ENCODE assay signal across 28 mouse cellular contexts in the genomic region with DNA sequence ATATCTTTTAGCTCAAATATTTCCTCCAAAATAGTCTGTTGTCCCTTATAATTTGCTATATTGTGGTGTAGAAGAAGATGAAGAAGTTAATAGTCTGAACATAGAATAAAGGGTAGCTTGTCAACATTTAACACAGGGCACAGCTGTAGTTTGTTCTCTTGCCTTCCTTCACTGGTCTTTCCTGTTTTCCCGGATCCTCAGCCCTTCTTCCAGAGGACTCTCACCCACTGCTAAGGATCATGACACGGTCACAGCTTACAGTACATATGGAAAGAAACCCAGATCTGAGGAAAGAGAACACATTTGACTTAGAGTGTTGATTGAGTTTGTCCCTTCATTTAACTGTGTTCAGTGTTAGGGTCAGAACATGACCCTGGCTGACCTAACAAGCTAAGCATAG. TPM values are rescaled to one million over a fixed set of nuclear protein-coding genes. Genes with fewer than 3 reads are reported as not detected.
DNase-seq lines count a peak whose midpoint lies in the region; ATAC-seq and TF ChIP-seq lines count a peak whose summit lies in the region.
"Had no signal": no experiment of that assay in that cellular context is flagged by ENCODE, and none has a peak within 500 bp of the region (broad histone marks: within the 10 kb centered on the region; RNA-seq: fewer than 3 reads in every experiment).

No protein-coding gene starts in this region.

- no peaks in the 10 kb centered on the region for H3K9me3 ChIP-seq in heart, embryonic 12.5 days (replicated peaks)
- H3K9me3 ChIP-seq in kidney, embryonic 14.5 days (ENCODE audit: control insufficient read depth, low read length): no peaks in the 10 kb centered on the region
- H3K9me3 ChIP-seq in kidney, embryonic 16.5 days (ENCODE audit: low read length): no peaks in the 10 kb centered on the region
- H3K9me3 ChIP-seq in lung, postnatal 0 days (ENCODE audit: low read length): no peaks in the 10 kb centered on the region
- H3K9me3 ChIP-seq: embryonic facial prominence, embryonic 13.5 days; forebrain, embryonic 12.5 days; G1E; heart, embryonic 15.5 days; hindbrain, embryonic 13.5 days had no signal

- 4% methylated on average over 2 of the region's 2 CpGs for WGBS in heart, embryonic 12.5 days
- WGBS in kidney, embryonic 14.5 days: 30% methylated on average over 2 of the region's 2 CpGs
- WGBS in kidney, embryonic 16.5 days: 44% methylated on average over 2 of the region's 2 CpGs
- 11% methylated on average over 2 of the region's 2 CpGs for WGBS in lung, postnatal 0 days

- H3K4me2 ChIP-seq in heart, embryonic 12.5 days: no peak overlapping the region
- H3K4me2 ChIP-seq in kidney, embryonic 14.5 days (replicated peaks; ENCODE audit: low read depth, low read length): no peak overlapping the region
- H3K4me2 ChIP-seq in kidney, embryonic 16.5 days (replicated peaks; ENCODE audit: low read depth, low read length): no peak overlapping the region
- H3K4me2 ChIP-seq in lung, postnatal 0 days (replicated peaks; ENCODE audit: low read depth, low read length): no peak overlapping the region
- H3K4me2 ChIP-seq: embryonic facial prominence, embryonic 13.5 days; forebrain, embryonic 12.5 days; heart, embryonic 15.5 days; hindbrain, embryonic 13.5 days had no signal

- TF ChIP-seq CTCF in lung, postnatal 0 days (IDR thresholded peaks at IDR 0.05): no peak

- H3K27me3 ChIP-seq in heart, embryonic 12.5 days (replicated peaks): no peaks in the 10 kb centered on the region
- H3K27me3 ChIP-seq in kidney, embryonic 14.5 days (ENCODE audit: control insufficient read depth, insufficient read depth, low read length): no peaks in the 10 kb centered on the region
- H3K27me3 ChIP-seq in kidney, embryonic 16.5 days (ENCODE audit: insufficient read depth, low read length): no peaks in the 10 kb centered on the region
- no peaks in the 10 kb centered on the region for H3K27me3 ChIP-seq in lung, postnatal 0 days (replicated peaks; ENCODE audit: insufficient read depth, low read length)
- H3K27me3 ChIP-seq: embryonic facial prominence, embryonic 13.5 days; forebrain, embryonic 12.5 days; heart, embryonic 15.5 days; hindbrain, embryonic 13.5 days had no signal

- no peaks in the 10 kb centered on the region for H3K36me3 ChIP-seq in heart, embryonic 12.5 days
- no peaks in the 10 kb centered on the region for H3K36me3 ChIP-seq in kidney, embryonic 14.5 days (ENCODE audit: control insufficient read depth, insufficient read depth, low read length)
- no peaks in the 10 kb centered on the region for H3K36me3 ChIP-seq in kidney, embryonic 16.5 days (ENCODE audit: insufficient read depth, low read length)
- H3K36me3 ChIP-seq in lung, postnatal 0 days (ENCODE audit: insufficient read depth, low read length): no peaks in the 10 kb centered on the region
- H3K36me3 ChIP-seq: embryonic facial prominence, embryonic 13.5 days; forebrain, embryonic 12.5 days; G1E; heart, embryonic 15.5 days; hindbrain, embryonic 13.5 days had no signal

- peaks cover 13% of the 10 kb centered on the region for H3K4me1 ChIP-seq in heart, embryonic 12.5 days (replicated peaks)
- no peaks in the 10 kb centered on the region for H3K4me1 ChIP-seq in kidney, embryonic 14.5 days (ENCODE audit: control insufficient read depth, insufficient read depth, low read length)
- H3K4me1 ChIP-seq in kidney, embryonic 16.5 days (ENCODE audit: insufficient read depth, low read length): no peaks in the 10 kb centered on the region
- H3K4me1 ChIP-seq in lung, postnatal 0 days (ENCODE audit: insufficient read depth, low read depth, low read length): no peaks in the 10 kb centered on the region
- H3K4me1 ChIP-seq: embryonic facial prominence, embryonic 13.5 days; forebrain, embryonic 12.5 days; hindbrain, embryonic 13.5 days had no signal

- 0 out of 2 replicates have a peak overlapping the region, but pooled peaks have one; percentile 18 for H3K27ac ChIP-seq in heart, embryonic 12.5 days (ENCODE audit: poor library complexity, severe bottlenecking)
- peak overlapping the region; percentile 24; the same call in 1 of the 2 replicates for H3K27ac ChIP-seq in kidney, embryonic 14.5 days (ENCODE audit: low read depth, low read length)
- H3K27ac ChIP-seq in kidney, embryonic 16.5 days (ENCODE audit: low read length): no peak overlapping the region
- H3K27ac ChIP-seq in lung, postnatal 0 days (ENCODE audit: low read length): no peak overlapping the region
- H3K27ac ChIP-seq: embryonic facial prominence, embryonic 13.5 days; forebrain, embryonic 12.5 days; heart, embryonic 15.5 days; hindbrain, embryonic 13.5 days; hindbrain, postnatal 0 days had no signal

- no peak for ATAC-seq in heart, embryonic 12.5 days (ENCODE audit: insufficient number of reproducible peaks, low FRiP score)
- ATAC-seq in kidney, embryonic 14.5 days (ENCODE audit: low FRiP score, low TSS enrichment): no peak
- no peak for ATAC-seq in kidney, embryonic 16.5 days (ENCODE audit: low FRiP score, low TSS enrichment)
- no peak for ATAC-seq in lung, postnatal 0 days
- ATAC-seq: CD4-positive, CD25-positive, alpha-beta regulatory T cell, adult 4 months; forebrain, embryonic 16.5 days; hindbrain, postnatal 0 days had no signal

- DNase-seq in embryo, embryonic 10.5 days (ENCODE audit: low spot score): peak; percentile 10
- DNase-seq in embryo, embryonic 11 days: no peak
- no peak for DNase-seq in heart, postnatal 36 days
- peak; percentile 19 for DNase-seq in lung, postnatal 0 days (ENCODE audit: low spot score)
- DNase-seq in lung, postnatal 4 days: no peak
- DNase-seq: adrenal gland, adult 8-10 months; adrenal gland, postnatal 36 days; B cell, adult 2 months; cerebellum, adult 11 months; cerebellum, adult 8-10 months; cerebellum, postnatal 14 days; gastrocnemius, postnatal 10 days had no signal

- TF ChIP-seq EP300 in lung, postnatal 0 days (IDR thresholded peaks at IDR 0.05): no peak

- no peak overlapping the region for H3K4me3 ChIP-seq in heart, embryonic 12.5 days
- H3K4me3 ChIP-seq in kidney, embryonic 14.5 days (ENCODE audit: low read length): no peak overlapping the region
- no peak overlapping the region for H3K4me3 ChIP-seq in kidney, embryonic 16.5 days (ENCODE audit: low read length)
- no peak overlapping the region for H3K4me3 ChIP-seq in lung, postnatal 0 days (ENCODE audit: low read depth, low read length)
- H3K4me3 ChIP-seq: embryonic facial prominence, embryonic 13.5 days; forebrain, embryonic 12.5 days; heart, embryonic 15.5 days; hindbrain, embryonic 13.5 days had no signal

- intact Hi-C loops in heart, postnatal 36 days (cut with DNase I): no loop called here

- H3K9ac ChIP-seq in heart, embryonic 12.5 days: no peak overlapping the region
- no peak overlapping the region for H3K9ac ChIP-seq in kidney, embryonic 14.5 days (ENCODE audit: low read depth, low read length)
- H3K9ac ChIP-seq in kidney, embryonic 16.5 days (replicated peaks; ENCODE audit: low read length): no peak overlapping the region
- no peak overlapping the region for H3K9ac ChIP-seq in lung, postnatal 0 days (replicated peaks; ENCODE audit: low read depth)
- H3K9ac ChIP-seq: embryonic facial prominence, embryonic 13.5 days; forebrain, embryonic 12.5 days; heart, embryonic 15.5 days; hindbrain, embryonic 13.5 days had no signal

RNA-seq across cellular contexts. Expression of a gene that starts 53.7 kb away (rescaled TPM):
- 4.3 TPM in 2 replicates for polyA plus RNA-seq in heart, embryonic 12.5 days (2016; fragmentation: Nextera tagmentation; extraction: Ambion mirVana)
- total RNA-seq in heart, postnatal 36 days (2021): 1 to 10 TPM in 1 of 2 experiments, under 1 TPM in 1; 0.95 to 1.4 TPM
- 0.83 and 2.1 TPM in 2 replicates for polyA plus RNA-seq in kidney, embryonic 14.5 days (2014; fragmentation: Nextera tagmentation; extraction: Ambion mirVana)
- polyA plus RNA-seq in kidney, embryonic 16.5 days (2015; fragmentation: Nextera tagmentation; extraction: Ambion mirVana): 4.6 and 4.8 TPM in 2 replicates
- polyA plus RNA-seq in lung, postnatal 0 days (2015; fragmentation: Nextera tagmentation; extraction: Ambion mirVana): 6.9 and 7.0 TPM in 2 replicates
- total RNA-seq: G1E; hematopoietic stem cell, adult 5-6 weeks; hindbrain, postnatal 0 days had no signal
- polyA plus RNA-seq: G1E had no signal

RNA-seq across cellular contexts. Expression of a gene that starts 58.5 kb away (rescaled TPM):
- not detected in 2 replicates for polyA plus RNA-seq in heart, embryonic 12.5 days (2016; fragmentation: Nextera tagmentation; extraction: Ambion mirVana)
- not detected for total RNA-seq in heart, postnatal 36 days (2021)
- polyA plus RNA-seq in kidney, embryonic 14.5 days (2014; fragmentation: Nextera tagmentation; extraction: Ambion mirVana): not detected in 2 replicates
- polyA plus RNA-seq in kidney, embryonic 16.5 days (2015; fragmentation: Nextera tagmentation; extraction: Ambion mirVana): not detected in 2 replicates
- not detected in 2 replicates for polyA plus RNA-seq in lung, postnatal 0 days (2015; fragmentation: Nextera tagmentation; extraction: Ambion mirVana)
- total RNA-seq: adrenal gland, adult 8-10 months; adrenal gland, postnatal 36 days; common myeloid progenitor, adult 5-6 weeks; gastrocnemius, postnatal 10 days; gastrocnemius, postnatal 4 days; hematopoietic stem cell, adult 5-6 weeks; hindbrain, postnatal 0 days had no signal
- polyA plus RNA-seq: CD4-positive, CD25-positive, alpha-beta regulatory T cell, adult 4 months; forebrain, embryonic 12.5 days; forebrain, embryonic 16.5 days; frontal cortex, adult 2 months; G1E; heart, embryonic 15.5 days; hindbrain, embryonic 13.5 days; hindbrain, postnatal 0 days; intestine, embryonic 14.5 days had no signal

Comparison
In these comparisons a context has a peak if more than half of its experiments do, and no peak if none do; other contexts are left out.
1. DNase-seq: peak in embryo, embryonic 10.5 days (single experiment) and lung, postnatal 0 days (single experiment); none in embryo, embryonic 11 days (single experiment), heart, postnatal 36 days (0 of 2) and lung, postnatal 4 days (0 of 2).
2. H3K27ac ChIP-seq: peak in heart, embryonic 12.5 days (single experiment) and kidney, embryonic 14.5 days (single experiment); none in kidney, embryonic 16.5 days (single experiment) and lung, postnatal 0 days (single experiment).